Mouse (Mus musculus) forebrain, embryonic 16.5 days (tissue): Measurements from ENCODE around the gene Lrrc4c. TPM values are rescaled to one million over a fixed set of nuclear protein-coding genes. Genes with fewer than 3 reads are reported as not detected.

Experiments
- ATAC-seq: fragments of 200-750 bp; cut with Nextera tagmentation; 2 replicates; pipeline ENCODE4 v1.8.0; 2017; ENCODE audit warnings: mild to moderate bottlenecking, moderate library complexity
- H3K27ac ChIP-seq: fragments of 300-500 bp; sonication (generic); 2 replicates; pipeline ENCODE4 v1.5.1; 2014; ENCODE audit warnings: low read length, control low read depth
- H3K27me3 ChIP-seq: fragments of 300-500 bp; sonication (generic); replicated peaks from 2 replicates; pipeline ENCODE4 v1.6.1; 2014; ENCODE audit warnings: low read length; ENCODE audit not compliant: control insufficient read depth, insufficient read depth
- H3K36me3 ChIP-seq: fragments of 300-500 bp; sonication (generic); 2 replicates; pipeline ENCODE4 v1.6.1; 2014; ENCODE audit not compliant: control insufficient read depth, insufficient read depth
- H3K4me1 ChIP-seq: fragments of 300-500 bp; sonication (generic); replicated peaks from 2 replicates; pipeline ENCODE4 v1.6.1; 2014; ENCODE audit warnings: low read length; ENCODE audit not compliant: control insufficient read depth, insufficient read depth
- H3K4me2 ChIP-seq: fragments of 300-500 bp; sonication (generic); 2 replicates; pipeline ENCODE4 v1.6.1; 2014; ENCODE audit warnings: mild to moderate bottlenecking, low read length, control low read depth
- H3K4me3 ChIP-seq: fragments of 300-500 bp; sonication (generic); replicated peaks from 2 replicates; pipeline ENCODE4 v1.5.1; 2014; ENCODE audit warnings: mild to moderate bottlenecking, low read length, control low read depth
- H3K9ac ChIP-seq: fragments of 300-500 bp; sonication (generic); replicated peaks from 2 replicates; pipeline ENCODE4 v1.6.1; 2014; ENCODE audit warnings: low read depth, low read length, control low read depth
- H3K9me3 ChIP-seq: fragments of 300-500 bp; sonication (generic); 2 replicates; pipeline ENCODE4 v1.6.1; 2016; ENCODE audit warnings: low read length; ENCODE audit not compliant: control insufficient read depth
- WGBS: fragments of 180-500 bp; shearing (Covaris S2); extraction: QIAGEN DNeasy Blood & Tissue Kit; methylation state at CpG from one replicate; pipeline ENCODE4 v1.1.7; 2014; 5-methylcytosine and 5-hydroxymethylcytosine counted together
- polyA plus RNA-seq: library from polyadenylated mRNA; unstranded; fragments of >200 nt; fragmentation: Nextera tagmentation; extraction: Ambion mirVana; gene quantifications from 2 replicates; pipeline ENCODE4 v1.2.1, GENCODE M21; 2015

The Lrrc4c gene
- polyA plus RNA-seq, 1 experiment from 2014 or later = 30.9 TPM

DNA sequence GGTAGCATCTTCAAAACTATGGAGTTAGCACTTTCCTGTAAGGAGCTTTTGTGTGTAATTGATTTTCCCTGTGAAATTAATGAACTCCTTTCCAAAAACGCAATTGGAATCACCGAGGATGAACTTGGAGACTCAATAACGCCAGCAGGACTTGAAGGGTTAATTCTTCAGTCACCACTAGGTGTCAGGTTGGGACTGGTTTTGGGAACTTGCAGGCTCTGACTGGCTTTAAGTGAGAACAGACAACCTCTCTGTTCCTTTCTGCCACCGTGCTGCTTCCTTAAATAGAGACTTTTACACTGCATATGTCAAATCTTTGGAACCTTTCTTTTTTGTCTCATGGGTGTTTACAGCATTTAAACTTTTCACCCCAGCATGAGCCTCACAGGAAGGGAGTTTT lies 267.7 kb downstream of the Lrrc4c start:
- no peaks in the 10 kb centered on the region for H3K27me3 ChIP-seq
- H3K9me3 ChIP-seq = no peaks in the 10 kb centered on the region
- 0% methylated on average over 4 of the region's 4 CpGs for WGBS
- no peak overlapping the region for H3K4me3 ChIP-seq
- H3K4me1 ChIP-seq = no peaks in the 10 kb centered on the region
- ATAC-seq = peak; percentile 91
- no peak overlapping the region for H3K9ac ChIP-seq
- H3K27ac ChIP-seq = no peak overlapping the region
- H3K36me3 ChIP-seq = no peaks in the 10 kb centered on the region
- H3K4me2 ChIP-seq = no peak overlapping the region

DNA sequence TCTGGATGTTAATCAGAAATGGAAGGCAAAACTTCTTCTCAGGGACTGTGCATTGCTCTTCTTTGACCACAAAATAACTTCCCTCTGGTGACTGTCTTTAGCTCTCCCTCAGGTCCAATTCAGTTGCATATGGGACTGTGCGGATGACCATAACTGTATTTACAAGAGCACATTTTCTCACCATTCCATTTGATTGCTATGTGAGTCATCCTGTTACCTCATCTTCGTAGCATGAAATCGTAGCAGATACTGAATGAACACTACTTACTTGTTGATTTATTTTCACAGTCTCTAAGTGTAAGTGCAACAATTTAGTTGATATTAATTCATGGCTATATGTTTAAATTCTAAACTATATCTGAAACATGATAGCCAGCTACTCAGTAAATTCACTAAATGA lies 286.8 kb downstream of the Lrrc4c start:
- Histone ChIP-seq H3K27ac (no peak overlapping the region), H3K9ac (no peak overlapping the region), H3K4me3 (no peak overlapping the region), H3K4me1 (no peaks in the 10 kb centered on the region), H3K9me3 (no peaks in the 10 kb centered on the region), H3K4me2 (no peak overlapping the region), H3K27me3 (no peaks in the 10 kb centered on the region), H3K36me3 (no peaks in the 10 kb centered on the region)
- no peak for ATAC-seq
- WGBS = 90% methylated on average over 3 of the region's 3 CpGs

DNA sequence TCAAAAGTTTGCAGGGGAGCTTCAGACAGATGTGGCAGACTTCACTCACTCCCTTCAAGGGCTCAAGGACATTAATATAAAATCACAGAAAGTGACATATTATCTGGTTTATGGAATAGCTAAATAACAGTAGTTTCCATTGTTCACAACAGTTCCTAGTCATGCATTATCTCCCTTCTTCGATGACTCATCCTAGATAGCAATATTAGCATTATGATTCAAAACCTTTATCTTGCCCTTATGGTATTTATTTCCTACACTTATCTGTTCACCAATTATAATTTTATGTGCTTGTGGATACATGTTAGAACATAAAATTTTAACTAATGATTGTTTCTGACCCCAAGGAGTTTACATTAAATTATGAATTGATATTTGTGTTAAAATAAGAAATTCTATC lies 296.2 kb downstream of the Lrrc4c start:
- Histone ChIP-seq H3K9ac (no peak overlapping the region), H3K4me1 (no peaks in the 10 kb centered on the region), H3K4me2 (no peak overlapping the region), H3K27me3 (no peaks in the 10 kb centered on the region), H3K9me3 (no peaks in the 10 kb centered on the region), H3K27ac (no peak overlapping the region), H3K36me3 (no peaks in the 10 kb centered on the region), H3K4me3 (no peak overlapping the region)
- ATAC-seq = no peak
- WGBS = 82% methylated on average over 1 of the region's 1 CpGs

DNA sequence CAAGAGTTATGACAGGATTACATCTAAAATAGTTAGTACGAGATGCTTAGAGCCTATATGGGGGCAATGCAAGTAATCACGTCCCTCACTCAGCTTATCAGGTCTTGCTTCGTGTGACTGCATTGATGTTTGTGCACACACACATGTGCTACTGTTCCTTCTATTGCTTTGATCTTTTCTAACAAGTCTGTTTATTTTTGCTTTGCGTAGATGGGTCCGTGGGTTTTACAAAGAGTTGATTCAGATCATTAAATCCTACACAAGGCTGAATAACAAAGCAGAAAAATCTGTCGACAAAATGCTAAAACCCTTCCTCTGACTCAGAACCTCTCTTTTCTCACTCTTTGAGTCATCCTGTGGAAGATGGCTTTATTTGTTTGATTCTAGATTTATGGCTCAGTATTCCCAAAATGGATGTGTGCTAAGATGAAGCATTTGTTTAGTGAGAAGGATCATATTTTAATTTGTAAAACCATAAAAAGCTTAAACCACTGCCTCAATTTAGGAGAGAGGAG lies 300.8 kb downstream of the Lrrc4c start:
- H3K4me2 ChIP-seq = no peak overlapping the region
- no peak overlapping the region for H3K27ac ChIP-seq
- H3K36me3 ChIP-seq = no peaks in the 10 kb centered on the region
- WGBS = 63% methylated on average over 6 of the region's 6 CpGs
- no peaks in the 10 kb centered on the region for H3K27me3 ChIP-seq
- no peak for ATAC-seq
- no peak overlapping the region for H3K9ac ChIP-seq
- no peak overlapping the region for H3K4me3 ChIP-seq
- H3K4me1 ChIP-seq = no peaks in the 10 kb centered on the region
- no peaks in the 10 kb centered on the region for H3K9me3 ChIP-seq

DNA sequence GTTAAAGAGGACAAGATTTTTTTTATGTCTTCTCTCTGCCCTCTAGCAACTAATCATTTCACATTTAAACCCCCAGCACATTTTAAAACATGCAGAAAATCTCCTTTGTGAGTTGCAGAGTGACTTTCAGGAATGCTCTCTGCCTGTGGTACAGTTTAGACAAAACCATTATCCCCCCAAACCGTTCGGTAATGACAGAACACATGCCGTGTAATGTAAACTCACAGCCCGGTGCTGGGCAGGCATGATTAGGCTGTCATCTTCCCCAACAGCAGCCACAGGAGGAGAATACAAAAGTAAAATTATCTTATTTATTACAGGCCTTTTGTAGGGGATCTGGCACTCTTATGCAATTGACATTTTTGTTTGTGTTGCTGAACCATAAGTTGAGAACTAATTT lies 349.1 kb downstream of the Lrrc4c start:
- no peak overlapping the region for H3K4me3 ChIP-seq
- no peaks in the 10 kb centered on the region for H3K9me3 ChIP-seq
- no peaks in the 10 kb centered on the region for H3K27me3 ChIP-seq
- no peaks in the 10 kb centered on the region for H3K36me3 ChIP-seq
- no peak overlapping the region for H3K9ac ChIP-seq
- 0 out of 2 replicates have a peak, but pooled peaks have one; percentile 47 for ATAC-seq
- WGBS = 23% methylated on average over 4 of the region's 4 CpGs
- no peak overlapping the region for H3K4me2 ChIP-seq
- no peak overlapping the region for H3K27ac ChIP-seq
- H3K4me1 ChIP-seq = no peaks in the 10 kb centered on the region

DNA sequence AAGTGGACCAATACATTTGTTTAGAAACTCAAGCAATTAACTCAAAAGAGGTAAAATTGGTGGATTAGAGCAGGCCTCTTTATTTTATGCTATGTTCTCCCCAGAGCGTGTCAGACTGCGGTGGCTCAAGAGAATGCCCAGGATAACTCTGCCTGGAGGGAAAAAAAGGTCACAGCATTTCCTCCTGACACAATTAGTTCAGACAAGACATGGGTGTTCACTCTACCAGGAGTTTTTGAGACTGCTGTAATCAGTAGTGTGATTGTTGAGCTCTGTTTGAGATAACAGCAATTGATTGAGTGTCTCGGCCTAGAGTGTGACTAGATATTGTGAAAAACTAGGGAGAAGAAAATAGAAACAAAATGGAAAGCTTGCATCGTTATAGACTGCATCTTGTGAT lies 363.8 kb downstream of the Lrrc4c start:
- no peak for ATAC-seq
- WGBS = 62% methylated on average over 4 of the region's 4 CpGs

DNA sequence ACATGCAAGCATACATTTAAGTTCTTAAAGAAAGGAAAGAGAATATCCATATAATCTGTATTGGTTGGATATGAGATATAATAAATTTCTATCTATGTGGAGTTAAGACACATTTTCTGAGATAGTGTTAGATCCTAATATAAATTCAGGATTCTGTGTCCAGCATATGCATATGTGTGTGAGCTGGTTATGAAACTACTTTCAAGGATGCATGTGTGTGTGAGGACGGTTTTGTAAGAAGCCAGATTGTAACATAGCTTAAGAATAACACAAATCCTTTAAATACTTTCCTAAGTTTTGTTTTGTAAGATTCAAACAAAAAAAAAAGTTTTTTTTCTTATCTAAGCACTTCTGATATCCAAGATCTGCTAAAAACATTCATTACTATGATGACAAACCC lies 367.4 kb downstream of the Lrrc4c start:
- no peaks in the 10 kb centered on the region for H3K4me1 ChIP-seq
- H3K36me3 ChIP-seq = no peaks in the 10 kb centered on the region
- no peak overlapping the region for H3K9ac ChIP-seq
- H3K4me2 ChIP-seq = no peak overlapping the region
- no peak overlapping the region for H3K4me3 ChIP-seq
- H3K9me3 ChIP-seq = no peaks in the 10 kb centered on the region
- no peak for ATAC-seq
- H3K27me3 ChIP-seq = no peaks in the 10 kb centered on the region
- no peak overlapping the region for H3K27ac ChIP-seq
- WGBS = 73% methylated on average over 1 of the region's 1 CpGs

More for the DNA sequence above, 363.8 kb downstream of the Lrrc4c start:
- no peaks in the 10 kb centered on the region for H3K27me3 ChIP-seq
- H3K4me2 ChIP-seq = no peak overlapping the region
- no peaks in the 10 kb centered on the region for H3K9me3 ChIP-seq
- no peak overlapping the region for H3K27ac ChIP-seq
- no peak overlapping the region for H3K9ac ChIP-seq
- H3K36me3 ChIP-seq = no peaks in the 10 kb centered on the region
- no peak overlapping the region for H3K4me3 ChIP-seq
- H3K4me1 ChIP-seq = no peaks in the 10 kb centered on the region

DNA sequence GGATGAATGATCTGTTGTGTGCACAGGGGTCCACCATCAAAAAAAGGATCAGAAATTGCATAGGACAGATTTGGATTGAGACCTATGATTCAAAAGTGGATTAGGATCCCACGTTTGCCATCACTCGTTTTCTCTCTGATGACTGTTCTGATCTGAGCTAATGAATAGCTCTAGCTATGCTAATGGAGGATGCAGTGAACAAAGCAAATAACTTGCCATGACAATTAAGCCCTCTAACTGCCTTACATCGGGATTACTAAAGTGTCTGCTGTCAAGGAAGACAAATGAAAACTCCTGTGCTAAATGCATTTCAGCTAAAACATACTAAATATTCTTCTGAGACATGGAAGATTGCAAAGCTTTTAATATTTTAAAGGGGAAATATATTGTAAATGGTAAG lies 387.0 kb downstream of the Lrrc4c start:
- H3K27me3 ChIP-seq = no peaks in the 10 kb centered on the region
- no peaks in the 10 kb centered on the region for H3K4me1 ChIP-seq
- no peak overlapping the region for H3K9ac ChIP-seq
- no peak overlapping the region for H3K27ac ChIP-seq
- H3K9me3 ChIP-seq = no peaks in the 10 kb centered on the region
- peak; percentile 80 for ATAC-seq
- 9% methylated on average over 3 of the region's 3 CpGs for WGBS
- no peaks in the 10 kb centered on the region for H3K36me3 ChIP-seq
- H3K4me3 ChIP-seq = no peak overlapping the region
- no peak overlapping the region for H3K4me2 ChIP-seq

DNA sequence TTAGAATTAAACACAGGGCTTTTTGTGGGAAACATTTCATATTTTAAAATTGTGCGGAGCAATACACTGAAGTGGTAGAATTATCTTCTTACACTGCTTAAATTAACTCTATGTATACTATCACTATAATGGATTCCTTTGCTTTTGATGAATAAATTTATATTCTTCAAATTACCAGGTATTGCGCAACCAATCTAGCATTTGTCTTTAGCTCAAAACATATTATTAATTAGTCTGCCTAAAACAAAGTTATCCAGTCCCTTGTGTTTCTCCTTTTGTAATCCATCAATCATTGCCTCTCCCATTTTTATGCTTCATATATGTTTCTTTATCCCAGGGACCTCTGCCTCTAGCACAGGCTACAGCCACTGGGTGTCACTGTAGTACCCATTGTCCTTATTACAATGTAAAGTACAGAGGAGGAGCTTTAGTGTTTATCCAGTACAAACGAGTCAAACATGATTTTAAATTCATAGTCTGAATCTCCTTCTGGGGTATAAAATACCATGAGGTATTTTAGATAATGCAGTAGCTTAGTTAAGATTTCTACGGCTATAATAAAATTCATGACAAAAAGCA lies 389.9 kb downstream of the Lrrc4c start:
- H3K4me1 ChIP-seq = no peaks in the 10 kb centered on the region
- H3K9ac ChIP-seq = no peak overlapping the region
- H3K4me2 ChIP-seq = no peak overlapping the region
- WGBS = 65% methylated on average over 4 of the region's 4 CpGs
- H3K27ac ChIP-seq = no peak overlapping the region
- H3K36me3 ChIP-seq = no peaks in the 10 kb centered on the region
- H3K27me3 ChIP-seq = no peaks in the 10 kb centered on the region
- no peaks in the 10 kb centered on the region for H3K9me3 ChIP-seq
- H3K4me3 ChIP-seq = no peak overlapping the region
- no peak for ATAC-seq

DNA sequence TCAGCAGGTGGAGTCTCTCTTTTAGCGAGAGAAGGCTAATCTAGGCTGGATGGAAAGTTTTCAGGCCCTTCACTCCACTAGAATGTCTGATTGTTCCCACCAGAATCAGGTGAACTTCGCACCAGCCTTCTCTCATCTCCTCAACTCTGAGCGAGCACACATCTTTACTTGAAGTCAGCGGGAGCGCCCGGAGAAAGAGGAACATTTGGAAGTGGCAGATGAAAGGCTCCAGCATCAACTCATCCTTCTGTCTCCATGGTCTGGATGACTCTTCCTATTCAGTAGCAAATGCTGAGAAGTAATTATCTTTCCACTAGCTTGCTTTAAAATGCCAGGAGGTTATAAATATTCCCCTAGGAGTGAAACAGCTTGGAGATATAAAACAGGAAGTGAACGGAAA lies 396.6 kb downstream of the Lrrc4c start:
- Histone ChIP-seq H3K9me3 (no peaks in the 10 kb centered on the region), H3K9ac (no peak overlapping the region), H3K4me2 (no peak overlapping the region), H3K4me1 (no peaks in the 10 kb centered on the region), H3K4me3 (no peak overlapping the region), H3K27ac (no peak overlapping the region), H3K36me3 (no peaks in the 10 kb centered on the region), H3K27me3 (no peaks in the 10 kb centered on the region)
- WGBS = 89% methylated on average over 7 of the region's 7 CpGs
- ATAC-seq = no peak
